In the genomic region with DNA sequence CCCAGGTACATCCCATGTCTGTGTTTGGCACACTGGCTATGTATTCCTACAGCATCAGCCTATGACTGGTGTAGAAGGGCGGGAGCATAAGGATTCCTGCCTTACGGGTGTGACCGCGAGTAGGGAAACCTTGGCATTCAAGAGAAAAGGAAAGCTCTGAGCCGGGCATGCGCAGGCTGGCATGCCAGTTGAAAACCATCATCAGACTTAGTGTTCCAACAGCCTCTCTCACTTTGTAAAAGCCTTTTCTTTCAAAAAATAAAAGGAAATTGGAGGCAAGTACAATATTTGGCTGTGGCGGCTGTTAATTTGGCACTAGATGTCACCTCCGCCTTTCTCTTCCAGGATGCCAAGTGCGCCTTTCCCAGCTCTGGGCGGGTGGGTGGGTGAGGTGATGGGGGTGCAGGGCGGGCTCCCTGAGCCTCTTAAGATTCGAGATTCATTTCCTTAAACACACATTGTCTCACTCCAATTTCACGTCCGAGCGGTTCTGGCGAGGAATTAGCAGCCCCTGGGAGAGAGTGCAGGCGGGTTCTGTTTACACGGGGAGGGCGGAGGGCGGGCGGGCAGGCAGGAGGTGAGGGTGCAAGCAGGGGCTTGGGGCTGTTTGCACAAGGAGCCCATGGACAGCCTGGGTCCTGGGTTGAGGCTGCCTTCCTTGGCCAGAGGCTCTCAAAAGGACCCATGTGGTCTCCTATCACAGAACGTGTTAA, we compare ENCODE assay signal across 13 mouse cellular contexts. TPM values are rescaled to one million over a fixed set of nuclear protein-coding genes. Genes with fewer than 3 reads are reported as not detected.
A peak's percentile ranks its signal among the peaks of the same experiment; 100 is the strongest.
DNase-seq lines count a peak whose midpoint lies in the region; ATAC-seq and TF ChIP-seq lines count a peak whose summit lies in the region.
"Had no signal": no experiment of that assay in that cellular context is flagged by ENCODE, and none has a peak within 500 bp of the region (broad histone marks: within the 10 kb centered on the region; RNA-seq: fewer than 3 reads in every experiment).

No protein-coding gene starts in this region.

- peak; percentile 64 for ATAC-seq in kidney, embryonic 16.5 days (ENCODE audit: low FRiP score, low TSS enrichment)
- ATAC-seq in hindbrain, embryonic 13.5 days (ENCODE audit: low FRiP score) = no peak
- no peak for ATAC-seq in midbrain, postnatal 0 days (ENCODE audit: low FRiP score)

- 0 out of 2 replicates have a peak overlapping the region, but pooled peaks have one; percentile 29 for H3K27ac ChIP-seq in kidney, embryonic 16.5 days (ENCODE audit: low read length)
- peak overlapping the region; percentile 82 for H3K27ac ChIP-seq in hindbrain, embryonic 13.5 days
- no peak overlapping the region for H3K27ac ChIP-seq in midbrain, postnatal 0 days (ENCODE audit: low read depth, low read length)
- no peak overlapping the region for H3K27ac ChIP-seq in embryonic facial prominence, embryonic 10.5 days (replicated peaks)
- H3K27ac ChIP-seq: heart, embryonic 13.5 days; limb, embryonic 12.5 days had no signal

- 30% methylated on average over 22 of the region's 22 CpGs for WGBS in kidney, embryonic 16.5 days
- WGBS in hindbrain, embryonic 13.5 days = 53% methylated on average over 22 of the region's 22 CpGs
- WGBS in midbrain, postnatal 0 days = 46% methylated on average over 22 of the region's 22 CpGs
- WGBS in embryonic facial prominence, embryonic 10.5 days = 56% methylated on average over 22 of the region's 22 CpGs

- peaks cover 4% of the 10 kb centered on the region; the same call in 1 of the 2 replicates for H3K27me3 ChIP-seq in kidney, embryonic 16.5 days (ENCODE audit: insufficient read depth, low read length)
- no peaks in the 10 kb centered on the region for H3K27me3 ChIP-seq in hindbrain, embryonic 13.5 days
- H3K27me3 ChIP-seq in midbrain, postnatal 0 days (ENCODE audit: insufficient read depth, low read length) = no peaks in the 10 kb centered on the region
- H3K27me3 ChIP-seq in embryonic facial prominence, embryonic 10.5 days (replicated peaks; ENCODE audit: low read depth, poor library complexity, severe bottlenecking) = peaks cover 17% of the 10 kb centered on the region

- H3K4me3 ChIP-seq in kidney, embryonic 16.5 days (ENCODE audit: low read length) = no peak overlapping the region
- H3K4me3 ChIP-seq in hindbrain, embryonic 13.5 days = no peak overlapping the region
- no peak overlapping the region for H3K4me3 ChIP-seq in midbrain, postnatal 0 days (ENCODE audit: low read depth, low read length)
- H3K4me3 ChIP-seq in embryonic facial prominence, embryonic 10.5 days = no peak overlapping the region
- H3K4me3 ChIP-seq: heart, embryonic 13.5 days; limb, embryonic 12.5 days had no signal

- H3K4me1 ChIP-seq in kidney, embryonic 16.5 days (ENCODE audit: insufficient read depth, low read length) = peaks cover 35% of the 10 kb centered on the region
- H3K4me1 ChIP-seq in hindbrain, embryonic 13.5 days (replicated peaks) = peaks cover 64% of the 10 kb centered on the region
- peaks cover 7% of the 10 kb centered on the region; the same call in 1 of the 2 replicates for H3K4me1 ChIP-seq in midbrain, postnatal 0 days (ENCODE audit: insufficient read depth, low read length)
- peaks cover 48% of the 10 kb centered on the region for H3K4me1 ChIP-seq in embryonic facial prominence, embryonic 10.5 days

- DNase-seq in kidney, adult 9 months = no peak
- peak; percentile 52 for DNase-seq in brain, adult 2 months (ENCODE audit: low read depth, low spot score)
- DNase-seq in midbrain, postnatal 0 days (ENCODE audit: low spot score) = peak; percentile 28
- DNase-seq in embryonic facial prominence, embryonic 10.5 days (ENCODE audit: low spot score) = no peak
- DNase-seq in adrenal gland, adult 8-10 months = no peak
- DNase-seq: adrenal gland, postnatal 10 days; cerebellum, adult 11-12 months; gastrocnemius, postnatal 14 days; lung, postnatal 14 days had no signal

- H3K36me3 ChIP-seq in kidney, embryonic 16.5 days (ENCODE audit: insufficient read depth, low read length) = no peaks in the 10 kb centered on the region
- no peaks in the 10 kb centered on the region for H3K36me3 ChIP-seq in hindbrain, embryonic 13.5 days
- no peaks in the 10 kb centered on the region for H3K36me3 ChIP-seq in midbrain, postnatal 0 days (ENCODE audit: insufficient read depth, low read length)
- H3K36me3 ChIP-seq in embryonic facial prominence, embryonic 10.5 days (replicated peaks) = no peaks in the 10 kb centered on the region
- H3K36me3 ChIP-seq: heart, embryonic 13.5 days; limb, embryonic 12.5 days had no signal

- no peak for TF ChIP-seq CTCF in midbrain, postnatal 0 days (IDR thresholded peaks at IDR 0.05)

- no peak overlapping the region for H3K4me2 ChIP-seq in kidney, embryonic 16.5 days (replicated peaks; ENCODE audit: low read depth, low read length)
- H3K4me2 ChIP-seq in hindbrain, embryonic 13.5 days = no peak overlapping the region
- H3K4me2 ChIP-seq in midbrain, postnatal 0 days (ENCODE audit: low read depth, low read length, poor library complexity, severe bottlenecking) = no peak overlapping the region
- H3K4me2 ChIP-seq: heart, embryonic 13.5 days; limb, embryonic 12.5 days had no signal

- no peak overlapping the region for H3K9ac ChIP-seq in kidney, embryonic 16.5 days (replicated peaks; ENCODE audit: low read length)
- H3K9ac ChIP-seq in hindbrain, embryonic 13.5 days = no peak overlapping the region
- no peak overlapping the region for H3K9ac ChIP-seq in midbrain, postnatal 0 days (replicated peaks; ENCODE audit: low read length, poor library complexity, severe bottlenecking)
- H3K9ac ChIP-seq: heart, embryonic 13.5 days; limb, embryonic 12.5 days had no signal

- no peaks in the 10 kb centered on the region for H3K9me3 ChIP-seq in kidney, embryonic 16.5 days (ENCODE audit: low read length)
- no peaks in the 10 kb centered on the region for H3K9me3 ChIP-seq in hindbrain, embryonic 13.5 days
- no peaks in the 10 kb centered on the region for H3K9me3 ChIP-seq in midbrain, postnatal 0 days (ENCODE audit: low read length)
- no peaks in the 10 kb centered on the region for H3K9me3 ChIP-seq in embryonic facial prominence, embryonic 10.5 days
- H3K9me3 ChIP-seq: heart, embryonic 13.5 days; limb, embryonic 12.5 days had no signal

RNA-seq across cellular contexts. Expression of gene Cacna2d2, which starts 49.5 kb away (rescaled TPM):
- polyA plus RNA-seq in kidney, embryonic 16.5 days (2015; fragmentation: Nextera tagmentation; extraction: Ambion mirVana) = 0.74 and 0.95 TPM in 2 replicates
- polyA plus RNA-seq in hindbrain, embryonic 13.5 days (2015; fragmentation: Nextera tagmentation; extraction: Ambion mirVana) = 7.6 and 8.3 TPM in 2 replicates
- total RNA-seq in midbrain, postnatal 0 days (2014; rRNA removed) = 138 and 191 TPM in 2 replicates
- 8.4 and 9.0 TPM in 2 replicates for polyA plus RNA-seq in midbrain, postnatal 0 days (2015; fragmentation: Nextera tagmentation; extraction: Ambion mirVana)
- polyA plus RNA-seq in embryonic facial prominence, embryonic 10.5 days (2016; fragmentation: Nextera tagmentation; extraction: Ambion mirVana) = 0.45 and 0.50 TPM in 2 replicates
- total RNA-seq in adrenal gland, adult 8-10 months (2022) = 10 to 100 TPM in 2 of 4 experiments, 1 to 10 TPM in 2; 9.1 to 17.3 (median 11.7) TPM

Comparison
In these comparisons a context has a peak if more than half of its experiments do, and no peak if none do; other contexts are left out.
1. H3K27ac ChIP-seq: peak in kidney, embryonic 16.5 days (single experiment) and hindbrain, embryonic 13.5 days (single experiment); none in midbrain, postnatal 0 days (single experiment) and embryonic facial prominence, embryonic 10.5 days (single experiment).
2. DNase-seq: peak in brain, adult 2 months (single experiment) and midbrain, postnatal 0 days (single experiment); none in kidney, adult 9 months (single experiment), embryonic facial prominence, embryonic 10.5 days (single experiment) and adrenal gland, adult 8-10 months (single experiment).